Mouse (Mus musculus) spleen, adult 2 months (tissue): ENCODE data around the gene Afdn.

Experiments
- CTCF ChIP-seq: fragments of 200-500 bp; IDR thresholded peaks from 2 replicates; pipeline ENCODE4 v1.5.1; 2011; ENCODE audit warnings: mild to moderate bottlenecking, inconsistent platforms; ENCODE audit not compliant: insufficient read depth, insufficient read length, insufficient replicate concordance; ENCODE audit errors: extremely low read depth
- POLR2A ChIP-seq: fragments of 200-500 bp; IDR thresholded peaks from 2 replicates; pipeline ENCODE4 v1.6.1; 2011; ENCODE audit warnings: low read depth, low read length, inconsistent platforms

GRCm38 (mm10) chr17:13712518-13712917, 47.8 kb upstream of the Afdn start:
- TF ChIP-seq POLR2A = no peak
- no peak for TF ChIP-seq CTCF
